Mouse (Mus musculus): ENCODE measurements around the gene Bmp6.

DNA sequence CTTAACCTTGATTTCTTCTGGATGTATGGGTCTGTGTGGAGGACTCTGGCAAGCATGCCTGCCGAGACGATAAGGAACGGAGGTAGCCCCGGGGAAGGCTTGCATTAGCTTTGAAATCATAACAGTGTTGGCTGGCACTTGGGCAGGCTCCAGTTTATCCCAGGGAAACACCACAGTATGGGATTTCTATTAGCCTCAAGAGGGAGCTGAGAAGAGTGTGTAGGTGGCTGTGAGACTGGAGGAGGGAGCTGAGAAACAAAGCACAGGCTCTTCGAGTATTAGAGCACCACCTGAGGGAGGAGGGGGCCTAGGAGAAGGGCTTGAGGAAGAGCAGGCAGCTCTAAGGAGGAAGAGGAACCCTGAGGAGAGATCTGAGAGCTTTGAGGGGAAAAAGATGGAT, 126.0 kb downstream of the Bmp6 start:
- TF ChIP-seq CTCF (IDR thresholded peaks at IDR 0.05; ENCODE audit: low read depth) (no peak), EP300 (IDR thresholded peaks at IDR 0.05; ENCODE audit: low read depth) (no peak)

All from heart, postnatal 0 days (tissue).